Mouse (Mus musculus) CH12.LX (cell line): ENCODE measurements around the gene Arfip1. TPM values are rescaled to one million over a fixed set of nuclear protein-coding genes. Genes with fewer than 3 reads are reported as not detected.
A peak's percentile ranks its signal among the peaks of the same experiment; 100 is the strongest.

Source experiments
- DNase-seq: peaks from one replicate; pipeline ENCODE4 v3.0.0-alpha.2; 2013; ENCODE audit errors: extremely low read depth
- H3K27ac ChIP-seq: 2 replicates; pipeline ENCODE4 v1.5.1; 2012; ENCODE audit warnings: low read depth, mild to moderate bottlenecking, control low read depth, moderate library complexity; ENCODE audit not compliant: insufficient read depth
- H3K27me3 ChIP-seq: replicated peaks from 2 replicates; pipeline ENCODE3; 2012; ENCODE audit warnings: inconsistent platforms
- H3K36me3 ChIP-seq, 2 experiments: replicated peaks in 1 of 2; 2 replicates each; pipeline versions ENCODE3 to v1.6.1; 2012; ENCODE audit warnings: inconsistent platforms in 1 of 2, low read length in 1 of 2, mild to moderate bottlenecking in 1 of 2, mixed read lengths in 1 of 2, moderate library complexity in 1 of 2; ENCODE audit not compliant: control insufficient read depth in 1 of 2, insufficient read depth in 1 of 2
- H3K4me1 ChIP-seq, 2 experiments: 2 replicates each; pipeline ENCODE4 v1.6.1; 2012; ENCODE audit warnings: inconsistent platforms in 1 of 2, moderate library complexity in 1 of 2; ENCODE audit not compliant: insufficient read depth in 2 of 2, control insufficient read depth in 1 of 2
- H3K4me2 ChIP-seq: 2 replicates; pipeline ENCODE4 v1.6.1; 2012; ENCODE audit warnings: low read depth, mild to moderate bottlenecking, control low read depth; ENCODE audit not compliant: poor library complexity, insufficient read depth, severe bottlenecking
- H3K4me3 ChIP-seq, 3 experiments: fragments of 150-350 bp in 1 of 3; sonication (generic) in 1 of 3; replicated peaks in 1 of 3; 2 replicates each; pipeline versions ENCODE3 to v1.5.1; 2011 to 2012; ENCODE audit warnings: low read depth in 2 of 3, low read length in 2 of 3, mild to moderate bottlenecking in 2 of 3, moderate library complexity in 2 of 3, control low read depth in 1 of 3, improper control_type of control experiment in 1 of 3, inconsistent platforms in 1 of 3, mixed read lengths in 1 of 3; ENCODE audit not compliant: poor library complexity in 1 of 3
- H3K79me2 ChIP-seq: replicated peaks from 2 replicates; pipeline ENCODE4 v1.6.1; 2012; ENCODE audit warnings: mild to moderate bottlenecking, moderate library complexity; ENCODE audit not compliant: control insufficient read depth, poor library complexity, insufficient read depth, severe bottlenecking; ENCODE audit errors: extremely low read depth
- H3K9ac ChIP-seq: 2 replicates; pipeline ENCODE4 v1.6.1; 2012; ENCODE audit warnings: low read depth, mild to moderate bottlenecking, control low read depth, moderate library complexity; ENCODE audit not compliant: insufficient read depth
- H3K9me3 ChIP-seq: replicated peaks from 2 replicates; pipeline ENCODE3; 2012; ENCODE audit warnings: low read length, inconsistent platforms, mixed read lengths
- CHD1 ChIP-seq: IDR thresholded peaks from 2 replicates; pipeline ENCODE4 v1.6.1; 2012; ENCODE audit warnings: low read depth, low read length, improper control_type of control experiment, inconsistent platforms
- CHD2 ChIP-seq: IDR thresholded peaks from 2 replicates; pipeline ENCODE4 v1.6.1; 2011; ENCODE audit warnings: low read length, improper control_type of control experiment
- CTCF ChIP-seq, 2 experiments: IDR thresholded peaks in 1 of 2; conservative IDR thresholded peaks in 1 of 2; 2 replicates each; pipeline ENCODE4 v1.5.1; 2011 to 2012; ENCODE audit warnings: low read depth in 2 of 2, low read length in 2 of 2, improper control_type of control experiment in 1 of 2, inconsistent platforms in 1 of 2, mild to moderate bottlenecking in 1 of 2, moderate library complexity in 1 of 2
- EP300 ChIP-seq: IDR thresholded peaks from 2 replicates; pipeline ENCODE4 v1.6.1; 2011; ENCODE audit warnings: low read length, improper control_type of control experiment
- IRF4 ChIP-seq: IDR thresholded peaks from 2 replicates; pipeline ENCODE4 v1.6.1; 2014; ENCODE audit warnings: low read depth, mild to moderate bottlenecking, inconsistent platforms, low read length, improper control_type of control experiment
- NRF1 ChIP-seq: IDR thresholded peaks from 2 replicates; pipeline ENCODE4 v1.6.1; 2014; ENCODE audit warnings: low read depth, mild to moderate bottlenecking, inconsistent platforms, low read length, improper control_type of control experiment, moderate library complexity
- PAX5 ChIP-seq: IDR thresholded peaks from 2 replicates; pipeline ENCODE4 v1.6.1; 2012; ENCODE audit warnings: low read length, inconsistent platforms, mixed read lengths
- UBTF ChIP-seq: IDR thresholded peaks from 2 replicates; pipeline ENCODE4 v1.6.1; 2012; ENCODE audit warnings: low read depth, mild to moderate bottlenecking, inconsistent platforms, low read length, improper control_type of control experiment, moderate library complexity
- USF2 ChIP-seq: conservative IDR thresholded peaks from 2 replicates; pipeline ENCODE4 v1.6.1; 2011; ENCODE audit warnings: low read depth, low read length, improper control_type of control experiment
- ZNF384 ChIP-seq: IDR thresholded peaks from 2 replicates; pipeline ENCODE4 v1.6.1; 2012; ENCODE audit warnings: low read depth, low read length, improper control_type of control experiment, inconsistent platforms
- dilution Hi-C: fragments of 300-500 bp; cut with MboI; formaldehyde crosslinking; loops from 2 replicates; pipeline ENCODE4 v1.14.3; 2020; ENCODE audit warnings: low sequenced_read_pairs; ENCODE audit not compliant: extremely low pct_unique_long_range_greater_than_20kb, extremely low pct_ligation_motif_present
- in situ Hi-C: fragments of 300-500 bp; cut with MboI; formaldehyde crosslinking; loops from 3 replicates; pipeline ENCODE4 v1.14.3; 2019; ENCODE audit warnings: low sequenced_read_pairs, low pct_ligation_motif_present, low pct_unique_long_range_greater_than_20kb, mixed read lengths
- polyA plus RNA-seq: library from polyadenylated mRNA; unstranded; fragments of >175 nt; gene quantifications from 2 replicates; pipeline ENCODE4 v1.2.1, GENCODE M21; 2012; ENCODE audit warnings: low read depth; ENCODE audit not compliant: insufficient read length
- total RNA-seq, 2 experiments: library from RNA; depleted of rRNA; stranded (reverse); fragments of 300-350 nt in 1 of 2; fragments of >200 nt in 1 of 2; gene quantifications; 2 replicates each; pipeline ENCODE4 v1.2.3; 2012 to 2014

The Arfip1 gene
- total and polyA plus RNA-seq, 3 experiments, result 29.6 to 66.5 (median 36.8) TPM

GRCm38 (mm10) chr3:84480006-84480897, 102.2 kb downstream of the Arfip1 start, which contains the start of gene Fhdc1:
Gene Fhdc1, minus strand, starts transcription at chr3:84480429.
- H3K27ac ChIP-seq, result no peak within 1 kb of the TSS
- H3K9me3 ChIP-seq, result peaks cover 7% of the 10 kb centered on the region
- H3K4me3 ChIP-seq, result peak within 1 kb of the TSS; percentile 6 to 65 (median 23)
- no peaks in the 10 kb centered on the region for H3K79me2 ChIP-seq
- DNase-seq, result no peak
- TF ChIP-seq ZNF384 (no peak), NRF1 (0 out of 2 replicates have a peak, but pooled peaks have one; percentile 34), UBTF (0 out of 2 replicates have a peak, but pooled peaks have one; percentile 23), CTCF (conservative IDR thresholded peaks at IDR 0.05 in 1 of 2, IDR thresholded peaks at IDR 0.05 in 1 of 2; ENCODE audit: low read depth in 2 of 2, low read length in 2 of 2) (0 out of 4 replicates have a peak, but pooled peaks of 1 of the 2 experiments have one; percentile 7), PAX5 (no peak), CHD2 (no peak)
- peak within 1 kb of the TSS; percentile 82 for H3K4me2 ChIP-seq
- H3K36me3 ChIP-seq, result no peaks in the 10 kb centered on the region
- peaks cover 4 to 5% of the 10 kb centered on the region in 2 experiments; a peak in 2 of 4 replicates for H3K4me1 ChIP-seq
- H3K27me3 ChIP-seq, result peaks cover 20% of the 10 kb centered on the region
- in situ Hi-C loops (no loop called here), dilution Hi-C loops (no loop called here)
- no peak within 1 kb of the TSS for H3K9ac ChIP-seq

GRCm38 (mm10) chr3:84479293-84480005, 103.0 kb downstream of the Arfip1 start:
- Histone ChIP-seq H3K27ac (no peak overlapping the region), H3K4me2 (peak overlapping the region; percentile 82), H3K79me2 (no peaks in the 10 kb centered on the region), H3K9ac (no peak overlapping the region), H3K27me3 (peaks cover 20% of the 10 kb centered on the region), H3K36me3 (no peaks in the 10 kb centered on the region), H3K9me3 (peaks cover 7% of the 10 kb centered on the region), H3K4me3 (peak overlapping the region in 2 of 3 experiments; percentile 23 to 65), H3K4me1 (peaks cover 4 to 5% of the 10 kb centered on the region in 2 experiments; a peak in 2 of 4 replicates)
- in situ Hi-C loops, result no loop called here
- no peak for TF ChIP-seq USF2
- no peak for DNase-seq
- dilution Hi-C loops, result no loop called here

GRCm38 (mm10) chr3:84478896-84479292, 103.5 kb downstream of the Arfip1 start:
- DNase-seq, result no peak
- no peak overlapping the region for H3K27ac ChIP-seq
- H3K9ac ChIP-seq, result no peak overlapping the region
- H3K79me2 ChIP-seq, result no peaks in the 10 kb centered on the region
- H3K36me3 ChIP-seq, result no peaks in the 10 kb centered on the region
- no peak overlapping the region for H3K4me3 ChIP-seq
- H3K9me3 ChIP-seq, result peaks cover 7% of the 10 kb centered on the region
- no peak for TF ChIP-seq EP300
- no peak for TF ChIP-seq USF2
- no peak for TF ChIP-seq CHD1
- TF ChIP-seq IRF4, result no peak
- TF ChIP-seq, all 38 proteins: peak for 0
- H3K4me2 ChIP-seq, result no peak overlapping the region
- dilution Hi-C loops (no loop called here), in situ Hi-C loops (no loop called here)
- peaks cover 4 to 5% of the 10 kb centered on the region in 2 experiments; a peak in 2 of 4 replicates for H3K4me1 ChIP-seq
- H3K27me3 ChIP-seq, result peaks cover 20% of the 10 kb centered on the region
